Mouse (Mus musculus): ENCODE data around the gene Tead1. TPM values are rescaled to one million over a fixed set of nuclear protein-coding genes. Genes with fewer than 3 reads are reported as not detected.

The Tead1 gene
- total and polyA plus RNA-seq, 2 experiments from 2014 or later: 20.8 to 63.9 TPM

GRCm38 (mm10) chr7:112865739-112866138 lies 186.6 kb downstream of the Tead1 start:
- Histone ChIP-seq H3K4me3 (ENCODE audit: low read depth, low read length) (no peak overlapping the region), H3K27me3 (ENCODE audit: control insufficient read depth, insufficient read depth, low read length) (no peaks in the 10 kb centered on the region), H3K9me3 (replicated peaks; ENCODE audit: control insufficient read depth, low read length) (no peaks in the 10 kb centered on the region), H3K27ac (ENCODE audit: low read depth) (no peak overlapping the region), H3K36me3 (replicated peaks; ENCODE audit: control insufficient read depth, insufficient read depth, low read length) (peaks cover 39% of the 10 kb centered on the region), H3K4me1 (ENCODE audit: control insufficient read depth, insufficient read depth) (peaks cover 7% of the 10 kb centered on the region; the same call in 1 of the 2 replicates), H3K9ac (replicated peaks; ENCODE audit: low read depth, low read length) (no peak overlapping the region), H3K4me2 (ENCODE audit: low read depth, low read length) (no peak overlapping the region)
- TF ChIP-seq EP300 (IDR thresholded peaks at IDR 0.05; ENCODE audit: low read depth): no peak
- peak; percentile 82 for TF ChIP-seq CTCF (IDR thresholded peaks at IDR 0.05; ENCODE audit: low read depth)
- ATAC-seq (ENCODE audit: insufficient read depth, low read depth): no peak
- peak; percentile 67 for DNase-seq (ENCODE audit: low spot score)
- 11% methylated on average over 2 of the region's 2 CpGs for WGBS

DNA sequence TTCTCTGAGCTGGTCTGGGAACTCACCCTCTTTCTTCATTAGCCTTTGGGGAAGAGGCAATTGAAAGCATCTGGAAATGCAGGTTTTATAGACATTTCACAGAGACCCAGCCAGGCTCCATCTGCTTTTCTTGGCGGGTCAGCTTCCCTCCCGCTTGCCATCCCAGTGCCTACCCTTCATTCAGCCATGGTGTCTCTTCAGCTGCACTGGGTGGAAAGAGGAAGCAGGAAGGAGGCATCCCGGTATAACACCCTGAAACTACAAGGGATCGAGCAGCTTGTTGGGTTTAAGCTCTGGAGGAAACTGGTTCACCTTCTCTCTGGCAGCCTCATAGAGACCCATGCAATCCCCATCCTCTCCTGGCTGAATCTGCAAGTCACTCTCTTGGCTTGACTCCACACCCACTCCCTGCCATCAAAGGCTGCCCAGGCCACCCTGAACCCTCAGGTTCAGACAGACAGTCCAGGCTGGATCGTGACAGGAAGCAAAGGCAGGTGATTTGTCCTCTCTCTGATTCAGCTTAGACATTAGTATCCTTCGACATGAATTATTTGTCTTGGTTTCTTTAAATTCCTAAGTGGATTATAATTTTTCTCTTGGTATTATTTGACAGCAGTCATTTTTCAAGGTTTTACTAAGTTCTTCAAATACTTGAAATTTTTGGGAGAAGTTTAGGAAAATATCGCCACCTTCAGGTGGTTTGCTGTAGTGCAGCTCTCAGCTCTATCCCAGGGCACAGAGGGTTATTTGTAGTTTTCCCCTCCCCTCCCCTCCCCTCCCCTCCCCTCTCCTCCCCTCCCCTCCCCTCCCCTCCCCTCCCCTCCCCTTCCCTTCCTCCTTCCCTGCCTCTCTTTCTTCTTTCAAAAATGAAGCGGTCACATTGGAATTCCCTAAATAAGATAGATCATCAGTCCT lies 189.7 kb downstream of the Tead1 start:
- H3K36me3 ChIP-seq (replicated peaks; ENCODE audit: control insufficient read depth, insufficient read depth, low read length): peaks cover 11% of the 10 kb centered on the region; the same call in 1 of the 2 replicates

GRCm38 (mm10) chr7:112871752-112872151 lies 192.6 kb downstream of the Tead1 start:
- ATAC-seq (ENCODE audit: insufficient read depth, low read depth): no peak

More for the DNA sequence above, 189.7 kb downstream of the Tead1 start:
- Histone ChIP-seq H3K4me2 (ENCODE audit: low read depth, low read length) (no peak overlapping the region), H3K4me1 (ENCODE audit: control insufficient read depth, insufficient read depth) (peaks cover 21% of the 10 kb centered on the region), H3K9ac (replicated peaks; ENCODE audit: low read depth, low read length) (no peak overlapping the region), H3K9me3 (replicated peaks; ENCODE audit: control insufficient read depth, low read length) (no peaks in the 10 kb centered on the region), H3K4me3 (ENCODE audit: low read depth, low read length) (no peak overlapping the region), H3K27ac (ENCODE audit: low read depth) (peak overlapping the region; percentile 14; the same call in 1 of the 2 replicates), H3K27me3 (ENCODE audit: control insufficient read depth, insufficient read depth, low read length) (no peaks in the 10 kb centered on the region)
- TF ChIP-seq CTCF (IDR thresholded peaks at IDR 0.05; ENCODE audit: low read depth): peak; percentile 64
- no peak for TF ChIP-seq EP300 (IDR thresholded peaks at IDR 0.05; ENCODE audit: low read depth)
- DNase-seq (ENCODE audit: low spot score) (peak; percentile 64), ATAC-seq (ENCODE audit: insufficient read depth, low read depth) (no peak)
- WGBS: 56% methylated on average over 7 of the region's 8 CpGs

DNA sequence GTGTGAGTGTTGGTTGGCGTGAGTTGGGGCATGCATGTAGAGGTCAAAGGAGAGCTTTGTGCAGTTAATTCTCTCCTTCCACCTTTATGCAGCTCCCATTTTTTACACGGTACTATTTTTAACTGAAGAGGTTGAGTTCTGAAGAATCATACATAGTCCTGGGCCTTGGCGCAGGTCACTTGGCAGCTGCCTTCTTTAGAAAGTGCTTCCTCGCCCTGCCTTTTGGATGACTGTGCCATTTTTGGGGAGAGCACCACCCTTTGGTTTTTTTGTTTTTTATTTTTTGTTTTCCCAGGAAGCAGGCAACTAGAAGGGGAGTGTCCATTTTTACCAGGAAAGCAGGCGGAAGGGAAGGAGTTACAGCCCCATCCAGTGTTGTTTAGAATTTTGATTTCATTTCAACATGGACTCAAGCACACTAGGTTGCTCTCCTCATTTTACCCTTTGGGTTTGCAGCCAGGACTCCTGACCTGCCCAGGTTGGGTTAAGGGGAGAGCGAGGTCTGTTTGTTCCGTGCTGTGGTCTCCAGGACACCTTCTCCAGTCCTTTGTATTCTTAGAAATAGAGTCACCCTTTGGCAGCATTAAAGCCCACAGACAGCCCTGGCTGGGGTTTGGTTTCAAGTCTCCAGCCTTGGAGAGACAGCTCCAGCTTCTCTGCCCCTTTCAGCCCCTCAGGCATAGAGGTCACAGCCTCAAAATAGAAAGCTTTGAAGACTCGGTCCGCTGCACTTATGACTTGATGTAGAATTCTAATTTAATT lies 193.5 kb downstream of the Tead1 start:
- WGBS: 39% methylated on average over 9 of the region's 9 CpGs
- TF ChIP-seq EP300 (IDR thresholded peaks at IDR 0.05; ENCODE audit: low read depth): no peak
- TF ChIP-seq CTCF (IDR thresholded peaks at IDR 0.05; ENCODE audit: low read depth): no peak
- H3K9ac ChIP-seq (replicated peaks; ENCODE audit: low read depth, low read length): 0 out of 2 replicates have a peak overlapping the region, but pooled peaks have one; percentile 31

More at GRCm38 (mm10) chr7:112871752-112872151, 192.6 kb downstream of the Tead1 start:
- no peak overlapping the region for H3K27ac ChIP-seq (ENCODE audit: low read depth)
- H3K9me3 ChIP-seq (replicated peaks; ENCODE audit: control insufficient read depth, low read length): no peaks in the 10 kb centered on the region
- 91% methylated on average over 7 of the region's 7 CpGs for WGBS
- H3K9ac ChIP-seq (replicated peaks; ENCODE audit: low read depth, low read length): no peak overlapping the region
- peaks cover 20% of the 10 kb centered on the region for H3K4me1 ChIP-seq (ENCODE audit: control insufficient read depth, insufficient read depth)
- H3K27me3 ChIP-seq (ENCODE audit: control insufficient read depth, insufficient read depth, low read length): no peaks in the 10 kb centered on the region
- no peak overlapping the region for H3K4me2 ChIP-seq (ENCODE audit: low read depth, low read length)
- peaks cover 21% of the 10 kb centered on the region for H3K36me3 ChIP-seq (replicated peaks; ENCODE audit: control insufficient read depth, insufficient read depth, low read length)
- no peak for DNase-seq (ENCODE audit: low spot score)
- H3K4me3 ChIP-seq (ENCODE audit: low read depth, low read length): no peak overlapping the region
- TF ChIP-seq EP300 (IDR thresholded peaks at IDR 0.05; ENCODE audit: low read depth): no peak
- TF ChIP-seq CTCF (IDR thresholded peaks at IDR 0.05; ENCODE audit: low read depth): no peak

DNA sequence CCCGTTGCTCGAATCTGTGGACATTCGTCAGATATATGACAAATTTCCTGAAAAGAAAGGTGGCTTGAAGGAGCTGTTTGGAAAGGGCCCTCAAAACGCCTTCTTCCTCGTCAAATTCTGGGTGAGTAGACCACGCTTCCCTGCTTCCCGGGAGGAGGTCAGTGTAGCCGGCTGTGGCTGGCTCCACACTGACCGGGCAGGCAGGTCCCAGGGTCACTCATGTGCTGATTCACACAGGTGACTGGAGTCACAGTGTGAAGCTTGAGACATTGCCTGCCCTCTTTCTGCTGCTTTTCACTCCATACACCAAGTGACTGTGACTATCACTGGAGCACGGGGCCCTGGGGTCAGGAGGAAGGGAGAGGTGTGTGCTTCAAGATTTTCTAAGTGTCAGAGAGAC lies 197.0 kb downstream of the Tead1 start:
- Histone ChIP-seq H3K9me3 (replicated peaks; ENCODE audit: control insufficient read depth, low read length) (no peaks in the 10 kb centered on the region), H3K36me3 (replicated peaks; ENCODE audit: control insufficient read depth, insufficient read depth, low read length) (peaks cover 47% of the 10 kb centered on the region), H3K27ac (ENCODE audit: low read depth) (no peak overlapping the region), H3K4me2 (ENCODE audit: low read depth, low read length) (no peak overlapping the region), H3K9ac (replicated peaks; ENCODE audit: low read depth, low read length) (no peak overlapping the region), H3K4me3 (ENCODE audit: low read depth, low read length) (no peak overlapping the region), H3K4me1 (ENCODE audit: control insufficient read depth, insufficient read depth) (peaks cover 20% of the 10 kb centered on the region), H3K27me3 (ENCODE audit: control insufficient read depth, insufficient read depth, low read length) (no peaks in the 10 kb centered on the region)
- no peak for ATAC-seq (ENCODE audit: insufficient read depth, low read depth)
- WGBS: 82% methylated on average over 10 of the region's 10 CpGs
- DNase-seq (ENCODE audit: low spot score): no peak
- TF ChIP-seq EP300 (IDR thresholded peaks at IDR 0.05; ENCODE audit: low read depth) (no peak), CTCF (IDR thresholded peaks at IDR 0.05; ENCODE audit: low read depth) (no peak)

More for the DNA sequence above, 193.5 kb downstream of the Tead1 start:
- Histone ChIP-seq H3K27me3 (ENCODE audit: control insufficient read depth, insufficient read depth, low read length) (no peaks in the 10 kb centered on the region), H3K27ac (ENCODE audit: low read depth) (peak overlapping the region; percentile 85), H3K4me1 (ENCODE audit: control insufficient read depth, insufficient read depth) (peaks cover 20% of the 10 kb centered on the region), H3K4me2 (ENCODE audit: low read depth, low read length) (no peak overlapping the region), H3K4me3 (ENCODE audit: low read depth, low read length) (no peak overlapping the region), H3K9me3 (replicated peaks; ENCODE audit: control insufficient read depth, low read length) (no peaks in the 10 kb centered on the region), H3K36me3 (replicated peaks; ENCODE audit: control insufficient read depth, insufficient read depth, low read length) (peaks cover 22% of the 10 kb centered on the region)
- peak; percentile 55 for DNase-seq (ENCODE audit: low spot score)
- peak; percentile 34 for ATAC-seq (ENCODE audit: insufficient read depth, low read depth)
